Mouse (Mus musculus) forebrain, embryonic 11.5 days (tissue): ENCODE data around the gene Arpp21. TPM values are rescaled to one million over a fixed set of nuclear protein-coding genes. Genes with fewer than 3 reads are reported as not detected.

Source experiments
- ATAC-seq: fragments of 200-750 bp; cut with Nextera tagmentation; replicated peaks from 2 replicates; pipeline ENCODE4 v1.8.0; 2017; ENCODE audit warnings: moderate TSS enrichment; ENCODE audit not compliant: low FRiP score
- DNase-seq: peaks from one replicate; pipeline ENCODE4 v3.0.0-alpha.2; 2017; ENCODE audit warnings: low spot score
- H3K27ac ChIP-seq: fragments of 300-500 bp; sonication (generic); 2 replicates; pipeline ENCODE4 v1.5.1; 2014; ENCODE audit warnings: low read depth, low read length
- H3K27me3 ChIP-seq: fragments of 300-500 bp; sonication (generic); 2 replicates; pipeline ENCODE4 v1.6.1; 2014; ENCODE audit warnings: mild to moderate bottlenecking, low read length, mixed read lengths; ENCODE audit not compliant: control insufficient read depth, insufficient read depth
- H3K36me3 ChIP-seq: fragments of 300-500 bp; sonication (generic); 2 replicates; pipeline ENCODE4 v1.6.1; 2014; ENCODE audit warnings: mild to moderate bottlenecking, low read length, moderate library complexity, mixed read lengths; ENCODE audit not compliant: control insufficient read depth, insufficient read depth
- H3K4me1 ChIP-seq: fragments of 300-500 bp; sonication (generic); replicated peaks from 2 replicates; pipeline ENCODE4 v1.6.1; 2014; ENCODE audit warnings: low read length, mixed read lengths; ENCODE audit not compliant: control insufficient read depth, insufficient read depth
- H3K4me2 ChIP-seq: fragments of 300-500 bp; sonication (generic); 2 replicates; pipeline ENCODE4 v1.6.1; 2014; ENCODE audit warnings: low read depth, mild to moderate bottlenecking, low read length, moderate library complexity, mixed read lengths; ENCODE audit not compliant: severe bottlenecking
- H3K4me3 ChIP-seq: fragments of 300-500 bp; sonication (generic); 2 replicates; pipeline ENCODE4 v1.5.1; 2014; ENCODE audit warnings: low read depth, low read length
- H3K9ac ChIP-seq: fragments of 300-500 bp; sonication (generic); 2 replicates; pipeline ENCODE4 v1.6.1; 2014; ENCODE audit warnings: low read length
- H3K9me3 ChIP-seq: fragments of 300-500 bp; sonication (generic); 2 replicates; pipeline ENCODE4 v1.6.1; 2016; ENCODE audit warnings: low read length, mixed read lengths; ENCODE audit not compliant: control insufficient read depth
- WGBS: fragments of 180-500 bp; shearing (Covaris S2); extraction: QIAGEN DNeasy Blood & Tissue Kit; methylation state at CpG from one replicate; pipeline ENCODE4 v1.1.7; 2014; 5-methylcytosine and 5-hydroxymethylcytosine counted together
- polyA plus RNA-seq: library from polyadenylated mRNA; unstranded; fragments of >200 nt; fragmentation: Nextera tagmentation; extraction: Ambion mirVana; gene quantifications from 2 replicates; pipeline ENCODE4 v1.2.1, GENCODE M21; 2014

Arpp21 gene
- polyA plus RNA-seq, 1 experiment from 2014 or later: 2.1 TPM

- no peak for ATAC-seq
- no peak for DNase-seq
- no peak overlapping the region for H3K9ac ChIP-seq
- H3K4me2 ChIP-seq: no peak overlapping the region
- no peak overlapping the region for H3K4me3 ChIP-seq
- H3K9me3 ChIP-seq: no peaks in the 10 kb centered on the region
- H3K4me1 ChIP-seq: no peaks in the 10 kb centered on the region
- WGBS: 67% methylated on average over 1 of the region's 1 CpGs
- H3K27ac ChIP-seq: no peak overlapping the region
- no peaks in the 10 kb centered on the region for H3K27me3 ChIP-seq
- no peaks in the 10 kb centered on the region for H3K36me3 ChIP-seq
These were observed 18.0 kb upstream of the Arpp21 start for GRCm38 (mm10) chr9:112253730-112254129.

DNA sequence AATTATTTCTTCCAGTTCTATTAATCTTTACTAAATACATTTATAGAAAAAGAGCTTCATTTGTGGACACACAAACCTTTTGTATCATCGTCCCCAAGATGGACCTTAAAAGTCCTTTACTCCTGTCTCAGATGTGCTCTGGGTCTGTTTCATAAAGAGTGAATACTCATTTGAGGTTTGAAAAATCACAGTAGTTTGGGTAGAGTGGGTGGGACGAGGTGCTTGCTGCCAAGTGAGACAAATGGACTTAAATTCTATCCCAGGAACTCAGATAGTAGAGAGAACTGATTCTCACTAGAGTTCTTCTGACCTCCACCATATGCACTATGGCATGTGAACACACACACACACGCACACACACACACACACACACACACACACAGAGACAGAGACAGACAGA, 16.1 kb upstream of the Arpp21 start:
- Histone ChIP-seq H3K4me2 (no peak overlapping the region), H3K36me3 (no peaks in the 10 kb centered on the region), H3K4me1 (no peaks in the 10 kb centered on the region), H3K27me3 (no peaks in the 10 kb centered on the region), H3K9me3 (no peaks in the 10 kb centered on the region), H3K9ac (no peak overlapping the region), H3K27ac (no peak overlapping the region), H3K4me3 (no peak overlapping the region)
- no peak for ATAC-seq
- 88% methylated on average over 3 of the region's 3 CpGs for WGBS
- DNase-seq: no peak

DNA sequence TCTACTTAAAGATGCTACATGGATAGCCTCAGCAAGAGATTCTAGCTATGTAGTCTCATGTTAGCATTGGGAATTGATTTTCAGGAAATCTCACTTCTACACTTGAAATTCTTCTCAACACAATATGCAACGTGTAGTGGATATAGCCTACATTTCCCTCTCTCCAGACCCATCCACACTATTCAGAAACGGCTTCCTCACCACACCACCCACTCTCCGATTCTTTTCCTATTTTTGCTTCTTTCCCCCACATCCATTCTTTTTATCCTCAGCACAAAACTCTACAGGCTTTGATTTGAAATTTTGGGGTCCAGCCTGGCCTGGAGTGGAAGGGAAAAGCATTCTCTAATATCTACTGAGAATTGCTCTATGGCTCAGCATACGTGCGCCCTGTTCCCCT, 15.6 kb upstream of the Arpp21 start:
- WGBS: 93% methylated on average over 5 of the region's 5 CpGs
- no peaks in the 10 kb centered on the region for H3K9me3 ChIP-seq
- H3K4me2 ChIP-seq: no peak overlapping the region
- no peak overlapping the region for H3K9ac ChIP-seq
- H3K4me1 ChIP-seq: no peaks in the 10 kb centered on the region
- DNase-seq (no peak), ATAC-seq (no peak)
- H3K4me3 ChIP-seq: no peak overlapping the region
- H3K27ac ChIP-seq: no peak overlapping the region
- no peaks in the 10 kb centered on the region for H3K27me3 ChIP-seq
- H3K36me3 ChIP-seq: no peaks in the 10 kb centered on the region

GRCm38 (mm10) chr9:112249753-112250152, 14.0 kb upstream of the Arpp21 start:
- WGBS: 84% methylated on average over 4 of the region's 4 CpGs
- H3K4me3 ChIP-seq: no peak overlapping the region
- H3K27me3 ChIP-seq: no peaks in the 10 kb centered on the region
- no peak overlapping the region for H3K27ac ChIP-seq
- ATAC-seq (no peak), DNase-seq (no peak)
- no peaks in the 10 kb centered on the region for H3K9me3 ChIP-seq
- H3K36me3 ChIP-seq: no peaks in the 10 kb centered on the region
- H3K4me1 ChIP-seq: no peaks in the 10 kb centered on the region
- no peak overlapping the region for H3K9ac ChIP-seq
- H3K4me2 ChIP-seq: no peak overlapping the region

GRCm38 (mm10) chr9:112247183-112247582, 11.4 kb upstream of the Arpp21 start:
- 74% methylated on average over 2 of the region's 2 CpGs for WGBS
- Histone ChIP-seq H3K9ac (no peak overlapping the region), H3K36me3 (no peaks in the 10 kb centered on the region), H3K9me3 (no peaks in the 10 kb centered on the region), H3K27ac (no peak overlapping the region), H3K4me1 (no peaks in the 10 kb centered on the region), H3K4me3 (no peak overlapping the region), H3K4me2 (no peak overlapping the region), H3K27me3 (no peaks in the 10 kb centered on the region)
- no peak for ATAC-seq
- DNase-seq: no peak

DNA sequence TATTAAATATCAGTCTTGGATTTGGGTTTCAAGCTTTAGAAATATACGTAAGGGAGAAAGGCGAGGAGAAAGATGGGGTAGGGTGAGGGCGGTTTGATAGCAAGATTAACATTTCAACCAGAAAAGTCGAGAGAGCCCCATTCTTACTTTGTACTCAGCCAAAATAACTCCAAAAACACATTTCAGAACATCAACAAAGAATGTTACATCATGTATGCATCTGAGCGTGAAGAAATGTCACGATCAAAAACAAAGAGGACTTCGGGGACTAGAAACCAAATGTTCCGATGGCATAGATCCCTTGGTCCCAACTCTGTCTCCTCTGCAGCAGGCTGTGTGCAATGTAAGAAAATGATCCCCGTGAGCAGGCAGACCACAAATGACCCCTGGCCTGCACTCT, 2.4 kb upstream of the Arpp21 start:
- Histone ChIP-seq H3K27ac (no peak overlapping the region), H3K9ac (no peak overlapping the region), H3K4me2 (no peak overlapping the region), H3K27me3 (peaks cover 19% of the 10 kb centered on the region), H3K4me3 (no peak overlapping the region), H3K36me3 (no peaks in the 10 kb centered on the region), H3K4me1 (no peaks in the 10 kb centered on the region), H3K9me3 (no peaks in the 10 kb centered on the region)
- DNase-seq (no peak), ATAC-seq (no peak)
- 81% methylated on average over 9 of the region's 9 CpGs for WGBS

- no peak overlapping the region for H3K27ac ChIP-seq
- no peaks in the 10 kb centered on the region for H3K9me3 ChIP-seq
- no peak overlapping the region for H3K9ac ChIP-seq
- peaks cover 21% of the 10 kb centered on the region for H3K27me3 ChIP-seq
- no peak overlapping the region for H3K4me2 ChIP-seq
- DNase-seq (no peak), ATAC-seq (no peak)
- WGBS: 85% methylated on average over 8 of the region's 8 CpGs
- H3K4me3 ChIP-seq: no peak overlapping the region
- no peaks in the 10 kb centered on the region for H3K36me3 ChIP-seq
- H3K4me1 ChIP-seq: no peaks in the 10 kb centered on the region
These were observed 813 bp upstream of the Arpp21 start for GRCm38 (mm10) chr9:112236551-112236950.

DNA sequence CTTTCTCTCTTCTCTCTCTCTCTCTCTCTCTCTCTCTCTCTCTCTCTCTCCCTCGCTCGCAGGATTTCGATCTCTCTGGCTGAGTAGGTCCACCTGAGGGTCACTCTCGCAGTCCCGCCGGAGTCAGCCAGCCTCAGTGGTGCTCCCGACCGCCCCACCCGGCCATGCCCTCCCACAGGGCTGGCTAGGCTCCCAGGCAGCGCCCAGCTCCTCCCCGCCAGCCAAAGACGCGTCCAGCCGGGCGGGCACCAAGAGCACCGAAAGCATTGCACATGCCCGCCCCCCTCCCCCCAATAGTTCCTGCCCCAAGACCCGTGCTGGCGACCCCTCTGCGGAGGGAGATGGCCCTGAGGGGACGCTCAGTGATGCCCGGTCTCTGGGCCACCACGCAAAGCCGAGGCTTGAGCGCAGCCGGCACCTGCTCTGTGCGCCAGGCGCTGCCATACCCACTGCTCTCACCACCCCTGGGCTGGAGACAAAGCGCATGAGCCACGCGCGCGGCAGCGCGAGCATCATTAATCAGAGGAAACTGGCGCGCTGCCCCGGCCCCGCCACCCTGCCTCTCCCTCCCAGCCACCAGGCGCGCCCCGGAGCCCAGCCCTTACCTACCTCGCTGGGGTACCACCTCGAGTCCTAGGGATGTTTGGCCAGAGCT, 570 bp downstream of the Arpp21 start:
- Histone ChIP-seq H3K4me1 (no peaks in the 10 kb centered on the region), H3K4me2 (peak overlapping the region; percentile 96), H3K9ac (peak overlapping the region; percentile 61), H3K9me3 (no peaks in the 10 kb centered on the region), H3K27me3 (peaks cover 21% of the 10 kb centered on the region), H3K4me3 (peak overlapping the region; percentile 51), H3K36me3 (no peaks in the 10 kb centered on the region), H3K27ac (no peak overlapping the region)
- ATAC-seq (peak; percentile 84), DNase-seq (peak; percentile 79)
- whole genome bisulfite sequencing: under 1% methylated on average over 36 of the region's 44 CpGs

DNA sequence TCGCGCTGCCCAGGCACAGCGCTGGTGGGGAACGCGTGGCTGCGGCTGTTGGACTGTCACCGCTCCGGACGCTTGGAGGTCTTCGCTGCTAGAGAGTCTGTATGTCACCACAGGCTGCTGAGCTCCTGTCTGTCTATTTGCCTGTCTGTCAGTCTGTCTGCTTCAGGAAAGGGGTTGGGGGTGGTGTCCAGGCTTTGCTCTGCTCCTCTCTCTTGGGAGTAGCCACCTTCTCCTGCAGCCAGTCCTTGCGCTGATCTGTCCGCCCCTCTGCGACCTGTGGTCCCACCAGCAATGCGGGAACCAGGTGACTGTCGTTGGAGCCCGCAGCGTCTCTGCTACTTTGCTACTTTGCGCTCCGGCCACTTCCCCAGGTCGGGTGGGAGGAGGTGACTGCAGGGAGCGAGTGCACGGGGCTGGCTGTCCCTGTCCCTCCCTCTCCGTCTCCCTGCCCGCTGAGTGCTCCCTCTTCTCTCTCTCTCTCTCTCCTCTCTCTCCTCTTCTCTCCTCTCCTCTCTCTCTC, 1.2 kb downstream of the Arpp21 start:
- peak overlapping the region; percentile 96 for H3K4me2 ChIP-seq
- 0% methylated on average over 24 of the region's 24 CpGs for WGBS
- H3K27me3 ChIP-seq: peaks cover 21% of the 10 kb centered on the region

More for the DNA sequence above, 1.2 kb downstream of the Arpp21 start:
- ATAC-seq (peak; percentile 68), DNase-seq (peak; percentile 67)
- Histone ChIP-seq H3K9me3 (no peaks in the 10 kb centered on the region), H3K4me1 (no peaks in the 10 kb centered on the region), H3K27ac (no peak overlapping the region), H3K9ac (peak overlapping the region; percentile 61), H3K4me3 (peak overlapping the region; percentile 51), H3K36me3 (no peaks in the 10 kb centered on the region)
